Mouse (Mus musculus) cortical plate, adult 2 months (tissue): Measurements from ENCODE around the gene Ptpn22.

Experiments
- CTCF ChIP-seq: fragments of 200-500 bp; IDR thresholded peaks from 2 replicates; pipeline ENCODE4 v1.5.1; 2011; ENCODE audit warnings: mild to moderate bottlenecking, control low read depth, low read length; ENCODE audit not compliant: insufficient read depth; ENCODE audit errors: extremely low read depth
- POLR2A ChIP-seq: fragments of 200-500 bp; IDR thresholded peaks from 2 replicates; pipeline ENCODE4 v1.6.1; 2011; ENCODE audit warnings: mild to moderate bottlenecking, low read length, control low read depth; ENCODE audit not compliant: insufficient read depth; ENCODE audit errors: extremely low read depth

DNA sequence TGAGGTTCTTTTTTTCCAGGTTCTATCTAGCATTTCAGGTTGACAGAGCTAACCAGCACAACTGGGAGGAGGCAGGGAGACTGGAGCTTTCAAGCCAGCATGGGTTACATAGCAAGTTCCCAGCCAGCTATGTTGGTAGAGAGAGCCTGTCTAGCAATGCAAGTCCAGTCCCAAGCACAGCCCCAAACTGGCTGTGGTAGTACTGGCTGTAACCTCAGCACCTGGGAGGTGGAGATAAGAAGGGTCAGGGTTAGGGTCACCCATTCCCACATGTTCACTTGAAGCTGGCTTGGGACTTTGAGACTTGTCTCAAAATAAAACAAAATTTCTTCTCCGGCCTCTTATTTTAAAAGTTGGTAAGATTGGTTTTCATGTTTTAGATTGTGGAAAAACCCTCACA is 60.5 kb downstream of the Ptpn22 start:
- TF ChIP-seq CTCF = no peak
- no peak for TF ChIP-seq POLR2A
